Mouse (Mus musculus) cortical plate, adult 2 months (tissue): ENCODE results near the gene Snx18.

ENCODE experiments used
- CTCF ChIP-seq: fragments of 200-500 bp; IDR thresholded peaks from 2 replicates; pipeline ENCODE4 v1.5.1; 2011; ENCODE audit warnings: mild to moderate bottlenecking, control low read depth, low read length; ENCODE audit not compliant: insufficient read depth; ENCODE audit errors: extremely low read depth
- POLR2A ChIP-seq: fragments of 200-500 bp; IDR thresholded peaks from 2 replicates; pipeline ENCODE4 v1.6.1; 2011; ENCODE audit warnings: mild to moderate bottlenecking, low read length, control low read depth; ENCODE audit not compliant: insufficient read depth; ENCODE audit errors: extremely low read depth

DNA sequence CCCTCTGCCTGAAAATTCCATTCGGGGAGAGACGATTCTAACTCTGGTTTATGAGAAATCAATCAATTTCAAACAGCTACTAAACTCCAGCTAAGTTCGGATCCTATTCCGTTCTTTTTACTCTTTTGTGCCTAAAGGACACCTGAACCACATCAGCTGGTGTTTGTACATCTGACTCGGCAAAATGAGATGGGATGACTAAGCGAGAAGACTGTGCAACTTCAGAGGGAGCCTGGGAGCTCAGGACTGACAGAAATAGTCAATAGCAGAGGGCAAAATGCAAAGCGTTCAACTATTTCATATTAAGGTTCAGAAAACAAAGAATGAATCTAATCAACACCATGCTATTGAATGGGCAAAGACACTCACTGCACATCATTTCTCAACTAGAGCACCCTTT, 45.5 kb upstream of the Snx18 start:
- TF ChIP-seq CTCF (no peak), POLR2A (no peak)
